Mouse (Mus musculus) embryonic facial prominence, embryonic 14.5 days (tissue): ENCODE measurements around the gene Radil. TPM values are rescaled to one million over a fixed set of nuclear protein-coding genes. Genes with fewer than 3 reads are reported as not detected.
A peak's percentile ranks its signal among the peaks of the same experiment; 100 is the strongest.

Source experiments
- ATAC-seq: fragments of 200-750 bp; cut with Nextera tagmentation; 2 replicates; pipeline ENCODE4 v1.8.0; 2017; ENCODE audit warnings: low read depth, moderate number of reproducible peaks, moderate TSS enrichment
- DNase-seq: peaks from one replicate; pipeline ENCODE4 v3.0.0-alpha.2; 2015; ENCODE audit warnings: low spot score
- H3K27ac ChIP-seq: fragments of 300-500 bp; sonication (generic); replicated peaks from 2 replicates; pipeline ENCODE4 v1.5.1; 2014; ENCODE audit warnings: low read depth, mild to moderate bottlenecking, low read length, moderate library complexity
- H3K27me3 ChIP-seq: fragments of 300-500 bp; sonication (generic); replicated peaks from 2 replicates; pipeline ENCODE4 v1.6.1; 2014; ENCODE audit warnings: low read length; ENCODE audit not compliant: control insufficient read depth, insufficient read depth
- H3K36me3 ChIP-seq: fragments of 300-500 bp; sonication (generic); 2 replicates; pipeline ENCODE4 v1.6.1; 2014; ENCODE audit warnings: low read length, mixed read lengths; ENCODE audit not compliant: control insufficient read depth, insufficient read depth
- H3K4me1 ChIP-seq: fragments of 300-500 bp; sonication (generic); 2 replicates; pipeline ENCODE4 v1.6.1; 2014; ENCODE audit warnings: antibody characterized with exemption, low read length; ENCODE audit not compliant: control insufficient read depth, insufficient read depth
- H3K4me2 ChIP-seq: fragments of 300-500 bp; sonication (generic); 2 replicates; pipeline ENCODE4 v1.6.1; 2014; ENCODE audit warnings: low read depth, mild to moderate bottlenecking, low read length, moderate library complexity, mixed read lengths
- H3K4me3 ChIP-seq: fragments of 300-500 bp; sonication (generic); 2 replicates; pipeline ENCODE4 v1.5.1; 2014; ENCODE audit warnings: low read depth, mild to moderate bottlenecking, low read length
- H3K9ac ChIP-seq: fragments of 300-500 bp; sonication (generic); 2 replicates; pipeline ENCODE4 v1.6.1; 2014; ENCODE audit warnings: low read depth, mild to moderate bottlenecking, low read length, moderate library complexity, mixed read lengths
- H3K9me3 ChIP-seq: fragments of 300-500 bp; sonication (generic); 2 replicates; pipeline ENCODE4 v1.6.1; 2016; ENCODE audit warnings: low read length; ENCODE audit not compliant: control insufficient read depth
- WGBS: fragments of 180-500 bp; shearing (Covaris S2); extraction: QIAGEN DNeasy Blood & Tissue Kit; methylation state at CpG from one replicate; pipeline ENCODE4 v1.1.7; 2014; 5-methylcytosine and 5-hydroxymethylcytosine counted together
- polyA plus RNA-seq: library from polyadenylated mRNA; unstranded; fragments of >200 nt; fragmentation: Nextera tagmentation; extraction: Ambion mirVana; gene quantifications from 2 replicates; pipeline ENCODE4 v1.2.1, GENCODE M21; 2014

The Radil gene
- polyA plus RNA-seq = 5.2 and 5.4 TPM in 2 replicates

DNA sequence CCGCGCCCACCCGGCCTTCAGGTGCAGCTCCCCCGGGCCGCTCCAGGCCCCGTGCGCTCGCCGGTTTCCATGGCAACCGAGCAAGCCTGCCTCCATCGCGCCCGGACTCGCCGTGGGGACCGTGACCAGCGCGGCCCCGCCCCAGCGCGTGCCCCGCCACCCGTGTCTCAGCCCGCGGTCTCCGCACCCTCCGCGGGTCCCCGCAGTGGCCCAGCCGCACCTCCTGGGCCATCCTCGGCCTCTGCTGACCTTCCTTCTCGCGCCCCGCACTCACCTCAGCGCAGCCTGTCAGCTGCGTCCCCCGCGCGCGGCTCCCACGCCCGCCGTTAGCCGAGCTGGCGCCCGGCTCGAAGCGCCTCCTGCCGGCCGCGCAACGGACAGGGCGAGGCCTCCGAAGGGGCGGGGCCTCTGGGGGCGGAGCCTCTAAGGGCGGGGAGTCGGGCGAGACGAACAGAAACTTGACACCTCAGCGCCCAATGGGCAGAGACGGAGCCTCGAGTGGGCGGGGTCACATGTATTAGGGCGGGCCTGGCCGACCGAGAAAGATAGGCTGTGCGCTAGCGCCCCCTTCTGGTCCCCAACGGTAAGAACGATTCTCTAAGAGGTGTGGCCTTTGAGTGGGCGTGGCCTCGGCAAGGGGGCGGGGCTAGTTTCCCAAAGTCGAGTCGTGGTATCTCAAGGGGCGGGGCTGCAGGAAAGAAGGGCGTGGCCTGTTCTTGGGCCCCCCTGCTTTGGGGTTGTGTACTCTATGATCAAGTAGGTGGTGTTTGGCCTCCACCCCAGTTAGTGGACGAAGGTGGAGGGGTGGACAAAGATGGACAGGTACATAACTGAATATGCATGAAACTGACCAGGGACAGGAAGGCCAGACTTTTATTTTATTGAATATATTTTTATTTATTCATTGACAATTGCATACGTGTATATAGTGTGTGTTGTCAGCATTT, at the start of gene Radil:
TSS of gene Radil (minus strand) at position 393 of the 947 bp plus-strand sequence.
- peak; percentile 97 for DNase-seq
- Histone ChIP-seq H3K4me1 (peaks cover 12% of the 10 kb centered on the region; the same call in 1 of the 2 replicates), H3K27ac (peak within 1 kb of the TSS; percentile 55), H3K36me3 (no peaks in the 10 kb centered on the region), H3K4me2 (peak within 1 kb of the TSS; percentile 99), H3K27me3 (no peaks in the 10 kb centered on the region; the same call in 1 of the 2 replicates), H3K9me3 (no peaks in the 10 kb centered on the region), H3K9ac (peak within 1 kb of the TSS; percentile 71), H3K4me3 (peak within 1 kb of the TSS; percentile 71)
- 5% methylated on average over 40 of the region's 80 CpGs for WGBS
- peak; percentile 91 for ATAC-seq

GRCm38 (mm10) chr5:142597648-142598390, 46.9 kb upstream of the Radil start:
- ATAC-seq (no peak), DNase-seq (no peak)
- 76% methylated on average over 6 of the region's 6 CpGs for WGBS
- Histone ChIP-seq H3K9ac (no peak overlapping the region), H3K36me3 (no peaks in the 10 kb centered on the region), H3K4me2 (no peak overlapping the region), H3K27ac (no peak overlapping the region), H3K27me3 (no peaks in the 10 kb centered on the region), H3K9me3 (no peaks in the 10 kb centered on the region), H3K4me3 (no peak overlapping the region), H3K4me1 (no peaks in the 10 kb centered on the region)

DNA sequence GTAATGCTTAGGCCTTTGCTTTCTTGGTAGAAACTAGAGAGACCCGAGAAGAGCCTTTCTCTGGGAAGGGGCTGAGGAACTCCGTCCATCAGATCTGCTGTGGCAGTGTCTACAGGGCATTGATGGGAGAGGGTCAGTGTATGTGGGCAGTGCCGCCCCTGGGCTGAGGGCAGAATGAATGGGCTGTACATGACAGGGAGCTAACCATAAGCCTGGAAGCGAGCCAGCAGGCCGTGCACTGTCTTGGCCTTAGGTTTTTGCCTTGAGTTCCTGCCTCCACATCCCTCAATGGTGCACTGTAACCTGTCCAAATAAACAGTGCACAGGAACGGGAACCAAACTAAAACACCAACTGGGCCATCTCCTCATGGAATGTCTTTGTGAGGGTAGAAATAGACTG, 45.8 kb upstream of the Radil start:
- Histone ChIP-seq H3K27me3 (no peaks in the 10 kb centered on the region), H3K27ac (no peak overlapping the region), H3K36me3 (no peaks in the 10 kb centered on the region), H3K4me3 (no peak overlapping the region), H3K9me3 (no peaks in the 10 kb centered on the region), H3K4me1 (no peaks in the 10 kb centered on the region), H3K9ac (no peak overlapping the region), H3K4me2 (no peak overlapping the region)
- 80% methylated on average over 6 of the region's 6 CpGs for WGBS
- ATAC-seq = no peak
- no peak for DNase-seq

DNA sequence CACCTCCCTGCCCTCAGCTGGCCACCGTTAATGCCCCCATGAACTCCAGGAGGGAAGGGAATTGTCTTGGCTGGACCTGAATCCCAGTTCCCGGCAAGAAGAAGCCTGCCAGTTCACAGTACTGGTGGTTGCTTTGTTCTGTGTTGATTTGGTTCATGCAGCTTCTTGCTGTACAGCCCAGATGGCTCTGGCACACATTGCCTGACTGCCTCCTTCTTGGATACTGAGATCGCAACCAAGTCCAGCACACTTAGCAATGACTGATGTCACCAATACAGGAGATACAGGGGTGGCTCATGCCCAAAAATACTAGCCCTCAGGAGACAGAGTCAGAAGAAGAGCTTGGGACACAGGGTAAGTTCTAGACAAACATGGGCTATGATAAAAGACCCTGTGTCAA, 44.8 kb upstream of the Radil start:
- no peak overlapping the region for H3K4me2 ChIP-seq
- 67% methylated on average over 2 of the region's 3 CpGs for WGBS

DNA sequence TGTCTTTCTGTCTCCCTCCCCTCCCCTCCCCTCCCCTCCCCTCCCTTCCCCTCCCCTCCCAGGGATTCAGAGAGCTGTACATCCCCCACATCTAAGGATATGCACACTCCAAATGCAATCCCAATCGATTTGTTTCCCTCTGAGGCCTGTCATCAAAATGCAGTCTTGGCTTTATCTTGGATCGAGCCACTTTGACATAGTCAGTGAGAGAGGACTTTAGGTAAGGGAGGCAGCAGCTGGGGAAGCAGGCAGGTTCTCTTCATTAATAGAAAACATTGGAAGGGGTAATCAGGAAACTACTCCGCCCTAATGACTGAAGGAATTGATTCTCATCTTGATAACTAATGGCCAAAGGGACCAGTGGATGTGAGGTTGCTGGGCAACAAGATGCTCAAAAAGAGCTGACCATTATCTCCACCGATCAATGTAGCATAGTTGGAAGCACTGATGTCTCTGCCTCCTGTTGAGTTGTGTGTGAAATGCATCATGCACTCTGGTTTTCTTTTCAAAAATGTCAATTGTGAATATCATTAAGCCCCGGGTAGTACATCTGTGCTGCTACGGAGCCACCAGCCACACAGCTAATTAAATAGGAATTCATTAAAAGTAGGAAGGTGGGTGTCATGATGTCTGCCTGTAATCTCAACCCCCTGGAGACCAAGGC, 40.2 kb upstream of the Radil start:
- Histone ChIP-seq H3K4me3 (no peak overlapping the region), H3K4me1 (no peaks in the 10 kb centered on the region; the same call in 1 of the 2 replicates), H3K9me3 (no peaks in the 10 kb centered on the region), H3K9ac (no peak overlapping the region), H3K27ac (no peak overlapping the region), H3K4me2 (no peak overlapping the region), H3K27me3 (no peaks in the 10 kb centered on the region), H3K36me3 (no peaks in the 10 kb centered on the region)
- DNase-seq (no peak), ATAC-seq (no peak)
- 79% methylated on average over 6 of the region's 6 CpGs for WGBS

More for the DNA sequence above, 44.8 kb upstream of the Radil start:
- no peaks in the 10 kb centered on the region for H3K4me1 ChIP-seq
- H3K4me3 ChIP-seq = no peak overlapping the region
- no peak for DNase-seq
- H3K27me3 ChIP-seq = no peaks in the 10 kb centered on the region
- no peak for ATAC-seq
- no peaks in the 10 kb centered on the region for H3K36me3 ChIP-seq
- H3K9ac ChIP-seq = no peak overlapping the region
- no peak overlapping the region for H3K27ac ChIP-seq
- H3K9me3 ChIP-seq = no peaks in the 10 kb centered on the region

DNA sequence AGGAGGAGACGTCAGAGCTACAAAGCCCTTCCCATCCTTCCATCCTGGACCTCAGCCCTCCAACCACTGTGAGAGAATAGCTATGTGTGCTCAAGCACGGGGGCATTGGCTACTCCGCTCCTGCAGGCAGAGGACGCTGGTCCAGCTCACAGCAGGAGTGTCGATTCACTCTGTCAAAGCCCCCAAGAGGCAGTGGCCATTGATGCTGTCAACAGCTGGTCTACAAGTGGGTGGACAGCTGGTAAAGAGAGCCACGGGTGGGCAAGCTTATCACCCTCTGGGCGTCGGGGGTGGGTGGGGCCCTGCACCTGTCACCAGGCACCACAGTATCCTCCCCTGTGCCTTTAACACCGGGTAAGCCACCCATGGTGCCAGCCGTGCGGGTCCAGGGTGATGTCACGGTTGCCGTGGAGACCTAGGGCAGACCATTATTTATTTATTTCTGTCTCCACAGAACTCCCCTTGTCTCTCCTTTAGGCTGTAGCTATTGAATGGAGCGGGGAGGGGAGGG, 32.8 kb upstream of the Radil start:
- peak; percentile 85 for ATAC-seq
- DNase-seq = peak; percentile 59
- H3K36me3 ChIP-seq = no peaks in the 10 kb centered on the region
- H3K4me3 ChIP-seq = no peak overlapping the region
- H3K4me1 ChIP-seq = no peaks in the 10 kb centered on the region
- no peak overlapping the region for H3K27ac ChIP-seq
- H3K9me3 ChIP-seq = no peaks in the 10 kb centered on the region
- WGBS = 55% methylated on average over 14 of the region's 14 CpGs
- no peaks in the 10 kb centered on the region for H3K27me3 ChIP-seq
- no peak overlapping the region for H3K4me2 ChIP-seq
- H3K9ac ChIP-seq = no peak overlapping the region

DNA sequence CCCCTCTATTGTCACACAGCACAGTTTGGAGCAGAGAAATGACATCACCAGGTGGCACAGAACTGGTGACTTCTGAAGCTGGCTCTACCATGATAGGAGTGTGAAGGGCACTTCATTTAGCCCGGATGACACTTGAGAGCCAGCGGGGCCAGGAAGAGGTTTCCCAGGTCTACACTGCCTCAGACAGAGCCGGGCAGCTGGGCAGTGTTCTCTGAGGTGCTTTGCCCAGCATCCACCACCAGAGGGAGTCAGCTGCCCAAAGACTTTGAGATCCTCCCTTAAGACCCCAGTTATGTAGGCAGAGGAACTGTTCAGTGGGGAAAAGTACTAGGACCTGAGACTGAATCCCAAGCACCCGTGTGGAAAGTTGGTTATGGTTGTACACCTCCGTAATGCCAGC, 30.6 kb upstream of the Radil start:
- Histone ChIP-seq H3K27me3 (no peaks in the 10 kb centered on the region), H3K36me3 (no peaks in the 10 kb centered on the region), H3K9me3 (0 out of 2 replicates have a peak, but pooled peaks cover 5% of the 10 kb centered on the region), H3K4me3 (no peak overlapping the region), H3K4me1 (no peaks in the 10 kb centered on the region), H3K9ac (no peak overlapping the region), H3K27ac (no peak overlapping the region), H3K4me2 (no peak overlapping the region)
- ATAC-seq (peak; percentile 82), DNase-seq (peak; percentile 72)
- WGBS = 14% methylated on average over 5 of the region's 5 CpGs

DNA sequence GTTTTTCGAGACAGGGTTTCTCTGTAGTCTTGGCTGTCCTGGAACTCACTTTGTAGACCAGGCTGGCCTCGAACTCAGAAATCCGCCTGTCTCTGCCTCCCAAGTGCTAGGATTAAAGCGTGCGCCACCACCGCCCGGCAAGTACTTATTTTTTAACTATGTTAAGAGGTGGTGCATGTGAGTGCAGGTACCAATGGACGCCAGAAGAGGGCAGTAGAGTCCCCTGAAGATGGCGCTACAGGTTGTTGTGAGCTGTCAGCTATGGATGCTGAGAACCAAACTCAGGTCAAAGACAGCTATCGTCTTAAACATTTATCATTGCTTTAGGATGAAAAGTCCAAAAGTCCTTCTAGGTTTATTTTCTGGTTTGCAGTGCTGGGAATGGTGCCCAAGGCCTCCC, 27.3 kb upstream of the Radil start:
- H3K9ac ChIP-seq = no peak overlapping the region
- ATAC-seq (no peak), DNase-seq (no peak)
- H3K36me3 ChIP-seq = no peaks in the 10 kb centered on the region
- WGBS = 85% methylated on average over 10 of the region's 10 CpGs
- H3K4me3 ChIP-seq = no peak overlapping the region
- no peaks in the 10 kb centered on the region for H3K27me3 ChIP-seq
- H3K27ac ChIP-seq = no peak overlapping the region
- H3K9me3 ChIP-seq = 0 out of 2 replicates have a peak, but pooled peaks cover 8% of the 10 kb centered on the region
- H3K4me1 ChIP-seq = no peaks in the 10 kb centered on the region
- H3K4me2 ChIP-seq = no peak overlapping the region
